ENCODE assay signal across 19 mouse cellular contexts in genomic region chr5:64709146-64709545, GRCm38 (mm10).
DNase-seq lines count a peak whose midpoint lies in the region; ATAC-seq lines count a peak whose summit lies in the region.
"Had no signal": no experiment of that assay in that cellular context is flagged by ENCODE, and none has a peak within 500 bp of the region (broad histone marks: within the 10 kb centered on the region; RNA-seq: fewer than 3 reads in every experiment).

No protein-coding gene starts in this region.

- H3K27ac ChIP-seq in forebrain, embryonic 12.5 days, result peak overlapping the region; percentile 2; the same call in 1 of the 2 replicates
- no peak overlapping the region for H3K27ac ChIP-seq in forebrain, embryonic 15.5 days (replicated peaks)
- H3K27ac ChIP-seq in lung, embryonic 16.5 days (ENCODE audit: low read length), result peak overlapping the region; percentile 36; the same call in 1 of the 2 replicates
- H3K27ac ChIP-seq: gastrocnemius, adult 2 months; heart, embryonic 10.5 days; neural tube, embryonic 12.5 days; stomach, embryonic 15.5 days had no signal

- DNase-seq in lung, postnatal 4 days, result no peak
- peak; percentile 60 for DNase-seq in embryo, embryonic 11 days
- peak; percentile 58 for DNase-seq in retina, embryonic 14.5 days (ENCODE audit: low spot score)
- no peak for DNase-seq in right cerebral cortex, postnatal 10 days (ENCODE audit: low spot score in 2 of 2)
- no peak for DNase-seq in urinary bladder, adult 2 months (ENCODE audit: low spot score)
- DNase-seq: adrenal gland, postnatal 14 days; gastrocnemius, adult 2 months; heart, postnatal 4 days; kidney, adult 11 months; kidney, postnatal 36 days; liver; lung, adult 2 months had no signal

- no peak overlapping the region for H3K4me3 ChIP-seq in forebrain, embryonic 12.5 days (replicated peaks)
- no peak overlapping the region for H3K4me3 ChIP-seq in forebrain, embryonic 15.5 days
- no peak overlapping the region for H3K4me3 ChIP-seq in lung, embryonic 16.5 days (ENCODE audit: low read length)
- H3K4me3 ChIP-seq: erythroblast, embryonic 14.5 days; gastrocnemius, adult 2 months; heart, embryonic 10.5 days; neural tube, embryonic 12.5 days; stomach, embryonic 15.5 days had no signal

- no peaks in the 10 kb centered on the region for H3K27me3 ChIP-seq in forebrain, embryonic 12.5 days
- H3K27me3 ChIP-seq in forebrain, embryonic 15.5 days, result no peaks in the 10 kb centered on the region
- H3K27me3 ChIP-seq in lung, embryonic 16.5 days (ENCODE audit: control insufficient read depth, insufficient read depth, low read depth, low read length), result no peaks in the 10 kb centered on the region
- H3K27me3 ChIP-seq: neural tube, embryonic 12.5 days; stomach, embryonic 15.5 days had no signal

- H3K4me2 ChIP-seq in forebrain, embryonic 12.5 days, result no peak overlapping the region
- no peak overlapping the region for H3K4me2 ChIP-seq in forebrain, embryonic 15.5 days (replicated peaks)
- no peak overlapping the region for H3K4me2 ChIP-seq in lung, embryonic 16.5 days (ENCODE audit: low read depth, low read length)
- H3K4me2 ChIP-seq: neural tube, embryonic 12.5 days; stomach, embryonic 15.5 days had no signal

- no peak for ATAC-seq in forebrain, embryonic 12.5 days (ENCODE audit: low FRiP score)
- no peak for ATAC-seq in forebrain, embryonic 15.5 days (replicated peaks)
- ATAC-seq in lung, embryonic 16.5 days (ENCODE audit: low read depth), result no peak

- peaks cover 1% of the 10 kb centered on the region for H3K4me1 ChIP-seq in forebrain, embryonic 12.5 days
- H3K4me1 ChIP-seq in forebrain, embryonic 15.5 days, result peaks cover 5% of the 10 kb centered on the region
- H3K4me1 ChIP-seq in lung, embryonic 16.5 days (replicated peaks; ENCODE audit: control insufficient read depth, insufficient read depth, low read length), result peaks cover 9% of the 10 kb centered on the region

- no peaks in the 10 kb centered on the region for H3K36me3 ChIP-seq in forebrain, embryonic 12.5 days (replicated peaks)
- no peaks in the 10 kb centered on the region for H3K36me3 ChIP-seq in forebrain, embryonic 15.5 days
- H3K36me3 ChIP-seq in lung, embryonic 16.5 days (ENCODE audit: control insufficient read depth, insufficient read depth, low read length), result no peaks in the 10 kb centered on the region
- H3K36me3 ChIP-seq: heart, embryonic 10.5 days; neural tube, embryonic 12.5 days; stomach, embryonic 15.5 days had no signal

- 11% methylated on average over 4 of the region's 4 CpGs for WGBS in forebrain, embryonic 12.5 days
- 10% methylated on average over 4 of the region's 4 CpGs for whole genome bisulfite sequencing in forebrain, embryonic 15.5 days
- 52% methylated on average over 4 of the region's 4 CpGs for WGBS in lung, embryonic 16.5 days

- H3K9me3 ChIP-seq in forebrain, embryonic 12.5 days, result no peaks in the 10 kb centered on the region
- no peaks in the 10 kb centered on the region for H3K9me3 ChIP-seq in forebrain, embryonic 15.5 days
- no peaks in the 10 kb centered on the region for H3K9me3 ChIP-seq in lung, embryonic 16.5 days (ENCODE audit: control insufficient read depth, low read length)
- H3K9me3 ChIP-seq: heart, embryonic 10.5 days; neural tube, embryonic 12.5 days; stomach, embryonic 15.5 days had no signal

- no peak overlapping the region for H3K9ac ChIP-seq in forebrain, embryonic 12.5 days
- H3K9ac ChIP-seq in forebrain, embryonic 15.5 days (replicated peaks), result no peak overlapping the region
- no peak overlapping the region for H3K9ac ChIP-seq in lung, embryonic 16.5 days (ENCODE audit: low read length)
- H3K9ac ChIP-seq: neural tube, embryonic 12.5 days; stomach, embryonic 15.5 days had no signal

Comparison
In these comparisons a context has a peak if more than half of its experiments do, and no peak if none do; other contexts are left out.
1. DNase-seq: peak in embryo, embryonic 11 days (single experiment) and retina, embryonic 14.5 days (single experiment); none in lung, postnatal 4 days (0 of 2), right cerebral cortex, postnatal 10 days (0 of 2) and urinary bladder, adult 2 months (single experiment).